Mouse (Mus musculus): ENCODE measurements around the gene R3hdm1.
A peak's percentile ranks its signal among the peaks of the same experiment; 100 is the strongest.

Gene R3hdm1

GRCm38 (mm10) chr1:128102641-128103461, at the start of gene R3hdm1, which contains the start of gene Zranb3:
Gene R3hdm1 (plus strand): TSS chr1:128103301.
Gene Zranb3 (minus strand): TSS chr1:128103047.
- peak; percentile 92 to 94 for DNase-seq (ENCODE audit: low spot score in 2 of 2)

- no peak for DNase-seq (ENCODE audit: low spot score in 2 of 2)
Observed at GRCm38 (mm10) chr1:128057269-128057668, 45.8 kb upstream of the R3hdm1 start.

- no peak for DNase-seq (ENCODE audit: low spot score in 2 of 2)
Observed at GRCm38 (mm10) chr1:128058625-128059024, 44.5 kb upstream of the R3hdm1 start.

GRCm38 (mm10) chr1:128060655-128061344, 42.3 kb upstream of the R3hdm1 start:
- no peak for DNase-seq (ENCODE audit: low spot score in 2 of 2)

- DNase-seq (ENCODE audit: low spot score in 2 of 2), result no peak
Observed at GRCm38 (mm10) chr1:128061401-128061800, 41.7 kb upstream of the R3hdm1 start.

- DNase-seq (ENCODE audit: low spot score in 2 of 2), result no peak
Observed at GRCm38 (mm10) chr1:128062167-128062566, 40.9 kb upstream of the R3hdm1 start.

- DNase-seq (ENCODE audit: low spot score in 2 of 2), result no peak
Observed at GRCm38 (mm10) chr1:128064716-128065115, 38.4 kb upstream of the R3hdm1 start.

GRCm38 (mm10) chr1:128068945-128069397, 34.1 kb upstream of the R3hdm1 start:
- DNase-seq (ENCODE audit: low spot score in 2 of 2), result no peak

- no peak for DNase-seq (ENCODE audit: low spot score in 2 of 2)
Observed at GRCm38 (mm10) chr1:128070003-128070402, 33.1 kb upstream of the R3hdm1 start.

GRCm38 (mm10) chr1:128073051-128073450, 30.1 kb upstream of the R3hdm1 start:
- DNase-seq (ENCODE audit: low spot score in 2 of 2), result no peak

- no peak for DNase-seq (ENCODE audit: low spot score in 2 of 2)
Observed at GRCm38 (mm10) chr1:128076791-128077479, 26.2 kb upstream of the R3hdm1 start.

- DNase-seq (ENCODE audit: low spot score in 2 of 2), result no peak
Observed at GRCm38 (mm10) chr1:128077788-128078187, 25.3 kb upstream of the R3hdm1 start.

GRCm38 (mm10) chr1:128078646-128079045, 24.5 kb upstream of the R3hdm1 start:
- no peak for DNase-seq (ENCODE audit: low spot score in 2 of 2)

- DNase-seq (ENCODE audit: low spot score in 2 of 2), result no peak
Observed at GRCm38 (mm10) chr1:128080936-128081696, 22.0 kb upstream of the R3hdm1 start.

GRCm38 (mm10) chr1:128081873-128082272, 21.2 kb upstream of the R3hdm1 start:
- no peak for DNase-seq (ENCODE audit: low spot score in 2 of 2)

- no peak for DNase-seq (ENCODE audit: low spot score in 2 of 2)
Observed at GRCm38 (mm10) chr1:128082800-128083199, 20.3 kb upstream of the R3hdm1 start.

GRCm38 (mm10) chr1:128094686-128095085, 8.4 kb upstream of the R3hdm1 start:
- DNase-seq (ENCODE audit: low spot score in 2 of 2), result no peak

- no peak for DNase-seq (ENCODE audit: low spot score in 2 of 2)
Observed at GRCm38 (mm10) chr1:128098309-128098708, 4.8 kb upstream of the R3hdm1 start.

GRCm38 (mm10) chr1:128102251-128102640, 855 bp upstream of the R3hdm1 start:
- DNase-seq (ENCODE audit: low spot score in 2 of 2), result peak; percentile 27 to 48

- no peak for DNase-seq (ENCODE audit: low spot score in 2 of 2)
Observed at GRCm38 (mm10) chr1:128103520-128104088, 503 bp downstream of the R3hdm1 start.

All from urinary bladder, adult 18-20 months (tissue).